Mouse (Mus musculus): Measurements from ENCODE around the gene 2810408A11Rik. TPM values are rescaled to one million over a fixed set of nuclear protein-coding genes. Genes with fewer than 3 reads are reported as not detected.
"Not testable (repeated sequence)": the region's sequence is repeated elsewhere in the genome, so short reads cannot be mapped to it uniquely, and the experiment has no call there.

2810408A11Rik gene
- polyA plus RNA-seq, 1 experiment from 2014 or later = 8.4 TPM

- Histone ChIP-seq H3K4me1 (peaks cover 19% of the 10 kb centered on the region), H3K9ac (no peak overlapping the region), H3K4me3 (no peak overlapping the region), H3K27ac (no peak overlapping the region), H3K9me3 (no peaks in the 10 kb centered on the region), H3K4me2 (no peak overlapping the region), H3K36me3 (no peaks in the 10 kb centered on the region), H3K27me3 (no peaks in the 10 kb centered on the region)
- WGBS = 69% methylated on average over 4 of the region's 4 CpGs
- ATAC-seq (ENCODE audit: insufficient number of reproducible peaks, low FRiP score, low TSS enrichment, low read depth) = no peak
Observed at GRCm38 (mm10) chr11:69872451-69872850, 28.3 kb downstream of the 2810408A11Rik start.

- no peak for ATAC-seq (ENCODE audit: insufficient number of reproducible peaks, low FRiP score, low TSS enrichment, low read depth)
- 83% methylated on average over 7 of the region's 7 CpGs for WGBS
- Histone ChIP-seq H3K4me2 (no peak overlapping the region), H3K27me3 (no peaks in the 10 kb centered on the region), H3K9ac (no peak overlapping the region), H3K4me1 (peaks cover 13% of the 10 kb centered on the region), H3K27ac (no peak overlapping the region), H3K4me3 (no peak overlapping the region), H3K9me3 (no peaks in the 10 kb centered on the region), H3K36me3 (no peaks in the 10 kb centered on the region)
Observed at GRCm38 (mm10) chr11:69871822-69872221, 29.0 kb downstream of the 2810408A11Rik start.

DNA sequence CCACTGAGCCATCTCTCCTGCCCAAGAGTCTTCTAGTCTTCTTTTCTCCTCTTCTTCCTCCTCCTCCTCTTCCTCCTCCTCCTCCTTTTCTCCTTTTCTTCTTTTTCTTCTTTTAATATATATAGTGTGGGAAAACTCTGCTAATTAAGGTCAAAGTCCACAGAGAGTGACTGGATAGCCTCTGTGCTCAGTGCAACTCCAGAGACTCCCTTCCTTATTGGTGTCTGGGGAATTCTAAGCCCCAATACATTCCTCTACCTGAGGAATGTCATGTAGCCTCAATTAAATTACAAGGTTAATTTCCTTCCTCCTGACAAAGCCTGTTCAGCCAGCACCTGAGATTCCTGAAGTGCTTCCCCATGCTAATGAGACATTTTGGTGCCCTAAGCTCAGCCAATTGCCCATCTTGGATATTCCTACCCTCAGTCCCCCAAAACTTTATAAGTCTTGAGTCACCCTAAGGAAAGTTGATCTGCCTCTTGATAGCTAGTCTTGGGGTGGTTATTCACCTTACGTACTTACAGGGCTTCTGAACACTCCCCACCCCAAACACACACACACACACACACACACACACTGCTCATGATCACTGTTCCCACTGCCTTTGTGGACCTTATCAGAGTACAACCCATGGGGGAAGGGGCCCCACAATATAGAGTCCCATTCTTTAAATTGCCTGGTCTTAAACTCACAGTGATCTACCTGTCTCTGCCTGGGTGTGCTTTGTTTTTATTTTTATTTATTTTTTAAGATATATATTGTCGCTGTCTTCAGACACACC, 30.3 kb downstream of the 2810408A11Rik start:
- H3K9ac ChIP-seq = no peak overlapping the region
- WGBS = 81% methylated on average over 2 of the region's 2 CpGs

GRCm38 (mm10) chr11:69867335-69867734, 33.5 kb downstream of the 2810408A11Rik start:
- Histone ChIP-seq H3K4me2 (no peak overlapping the region), H3K4me1 (peaks cover 4% of the 10 kb centered on the region; the same call in 1 of the 2 replicates), H3K9me3 (no peaks in the 10 kb centered on the region), H3K36me3 (no peaks in the 10 kb centered on the region), H3K27ac (no peak overlapping the region), H3K27me3 (no peaks in the 10 kb centered on the region), H3K9ac (no peak overlapping the region), H3K4me3 (no peak overlapping the region)
- 72% methylated on average over 9 of the region's 9 CpGs for WGBS
- ATAC-seq (ENCODE audit: insufficient number of reproducible peaks, low FRiP score, low TSS enrichment, low read depth) = no peak

More for the DNA sequence above, 30.3 kb downstream of the 2810408A11Rik start:
- no peaks in the 10 kb centered on the region for H3K36me3 ChIP-seq
- no peak for ATAC-seq (ENCODE audit: insufficient number of reproducible peaks, low FRiP score, low TSS enrichment, low read depth)
- H3K4me2 ChIP-seq = no peak overlapping the region
- H3K4me3 ChIP-seq = no peak overlapping the region
- H3K27me3 ChIP-seq = no peaks in the 10 kb centered on the region
- no peaks in the 10 kb centered on the region for H3K9me3 ChIP-seq
- 0 out of 2 replicates have a peak, but pooled peaks cover under 1% of the 10 kb centered on the region for H3K4me1 ChIP-seq
- no peak overlapping the region for H3K27ac ChIP-seq

DNA sequence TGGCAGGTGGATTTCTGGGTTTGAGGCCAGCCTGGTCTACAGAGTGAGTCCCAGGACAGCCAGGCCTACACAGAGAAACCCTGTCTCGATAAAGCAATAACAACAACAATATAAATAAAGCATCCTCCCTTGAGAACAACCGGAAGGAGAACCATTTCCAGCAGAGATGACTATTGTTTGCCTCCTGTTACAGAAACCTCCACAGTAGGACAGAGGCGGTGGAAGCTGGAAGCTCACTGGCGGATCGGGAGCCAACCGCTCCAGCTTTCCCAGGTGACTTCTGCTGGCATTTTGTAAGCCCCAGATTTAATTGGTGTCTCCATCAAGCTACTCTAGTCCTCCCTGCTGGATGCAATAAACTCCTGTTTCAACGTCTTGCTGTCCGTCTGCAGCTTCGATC, 35.2 kb downstream of the 2810408A11Rik start:
- Histone ChIP-seq H3K4me2 (no peak overlapping the region), H3K9me3 (no peaks in the 10 kb centered on the region), H3K36me3 (no peaks in the 10 kb centered on the region), H3K27me3 (no peaks in the 10 kb centered on the region), H3K27ac (no peak overlapping the region), H3K4me3 (no peak overlapping the region), H3K4me1 (peaks cover 4% of the 10 kb centered on the region; the same call in 1 of the 2 replicates), H3K9ac (no peak overlapping the region)
- WGBS = 78% methylated on average over 9 of the region's 9 CpGs
- no peak for ATAC-seq (ENCODE audit: insufficient number of reproducible peaks, low FRiP score, low TSS enrichment, low read depth)

- no peak for ATAC-seq (ENCODE audit: insufficient number of reproducible peaks, low FRiP score, low TSS enrichment, low read depth)
- no peaks in the 10 kb centered on the region for H3K9me3 ChIP-seq
- H3K9ac ChIP-seq = no peak overlapping the region
- peaks cover 4% of the 10 kb centered on the region; the same call in 1 of the 2 replicates for H3K4me1 ChIP-seq
- no peak overlapping the region for H3K4me3 ChIP-seq
- H3K27ac ChIP-seq = no peak overlapping the region
- peaks cover 7% of the 10 kb centered on the region; the same call in 1 of the 2 replicates for H3K27me3 ChIP-seq
- WGBS = 48% methylated on average over 8 of the region's 8 CpGs
- H3K4me2 ChIP-seq = no peak overlapping the region
- H3K36me3 ChIP-seq = no peaks in the 10 kb centered on the region
Observed at GRCm38 (mm10) chr11:69864138-69864860, 36.5 kb downstream of the 2810408A11Rik start.

DNA sequence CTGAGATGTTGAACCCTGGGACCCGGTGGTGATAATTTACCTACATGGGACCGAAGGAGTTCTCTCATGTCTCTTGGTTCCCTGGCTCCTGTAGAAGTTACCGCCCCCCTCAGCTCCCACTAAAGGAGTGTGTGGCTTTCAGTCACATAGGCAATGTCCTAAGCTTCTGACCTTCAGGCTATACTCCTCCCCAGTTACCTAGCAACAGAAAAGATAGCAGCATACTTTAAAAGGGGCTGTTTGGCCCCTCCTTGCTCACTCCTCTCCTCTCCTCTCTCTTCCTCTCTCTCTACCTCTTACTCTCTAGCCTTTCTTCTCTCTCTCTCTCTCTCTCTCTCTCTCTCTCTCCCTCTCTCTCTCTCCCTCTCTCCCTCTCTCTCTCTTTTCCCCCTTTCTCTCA, 37.1 kb downstream of the 2810408A11Rik start:
- not testable (repeated sequence) for H3K4me2 ChIP-seq; H3K9ac ChIP-seq; H3K36me3 ChIP-seq; ATAC-seq (ENCODE audit: insufficient number of reproducible peaks, low FRiP score, low TSS enrichment, low read depth); H3K4me3 ChIP-seq; H3K27ac ChIP-seq; H3K4me1 ChIP-seq; H3K9me3 ChIP-seq
- H3K27me3 ChIP-seq = peaks cover 13% of the 10 kb centered on the region
- 74% methylated on average over 3 of the region's 3 CpGs for WGBS

DNA sequence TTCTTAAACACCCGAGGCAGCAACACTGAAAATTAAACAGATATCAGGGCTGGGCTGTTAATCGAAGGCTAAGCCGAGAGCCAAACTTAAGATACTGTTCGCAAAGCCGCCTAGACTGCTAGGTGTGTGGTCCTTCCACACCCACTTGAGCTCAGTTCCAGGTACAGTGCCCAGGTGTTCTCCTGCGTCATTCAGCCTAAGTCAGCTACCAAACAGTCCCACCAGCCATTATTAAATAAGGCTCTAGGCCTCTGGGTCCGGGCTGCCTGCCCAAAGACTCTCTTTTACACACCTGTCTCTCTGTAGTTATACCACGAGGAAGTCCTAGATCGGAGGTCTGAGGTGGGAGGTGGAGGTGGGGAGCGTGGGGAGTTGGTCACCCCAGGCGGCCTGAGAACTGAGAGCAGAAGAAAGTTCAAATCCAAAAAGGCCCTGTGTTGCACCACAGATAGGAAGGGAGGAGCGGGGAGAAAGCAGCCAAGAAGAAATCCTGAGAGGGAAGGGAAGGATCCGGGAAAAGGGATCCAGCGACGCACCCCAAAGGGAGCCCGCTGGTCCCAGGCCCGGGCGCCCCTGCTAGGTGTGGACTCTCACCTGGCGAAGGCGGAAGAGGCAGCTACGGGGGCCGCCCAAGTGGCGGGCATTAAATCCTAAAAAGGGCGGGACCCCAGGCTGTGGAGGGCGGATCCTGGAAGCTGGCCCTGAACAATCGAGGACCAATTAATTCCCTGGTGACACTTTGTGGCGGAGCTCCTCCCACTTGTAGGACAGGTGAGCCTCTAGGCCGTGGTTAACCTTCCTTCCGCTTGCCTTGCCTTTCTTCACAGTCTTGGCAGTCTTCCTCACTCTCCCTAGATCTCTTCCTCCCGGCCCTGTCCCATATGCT, 42.4 kb downstream of the 2810408A11Rik start, which contains the start of gene Tnk1:
Gene Tnk1 (minus strand): TSS at position 618 of the 886 bp plus-strand sequence.
- Histone ChIP-seq H3K36me3 (no peaks in the 10 kb centered on the region), H3K4me1 (peaks cover 18% of the 10 kb centered on the region), H3K9ac (no peak within 1 kb of the TSS), H3K4me3 (peak within 1 kb of the TSS; percentile 24), H3K9me3 (no peaks in the 10 kb centered on the region), H3K27ac (peak within 1 kb of the TSS; percentile 34), H3K27me3 (peaks cover 31% of the 10 kb centered on the region), H3K4me2 (peak within 1 kb of the TSS; percentile 26)
- ATAC-seq (ENCODE audit: insufficient number of reproducible peaks, low FRiP score, low TSS enrichment, low read depth) = no peak
- WGBS = 19% methylated on average over 30 of the region's 30 CpGs

- WGBS = 23% methylated on average over 16 of the region's 16 CpGs
- Histone ChIP-seq H3K36me3 (peaks cover 20% of the 10 kb centered on the region), H3K27me3 (peaks cover 31% of the 10 kb centered on the region), H3K9me3 (no peaks in the 10 kb centered on the region), H3K4me1 (peaks cover 23% of the 10 kb centered on the region), H3K4me2 (peak overlapping the region; percentile 31), H3K4me3 (no peak overlapping the region), H3K27ac (no peak overlapping the region), H3K9ac (no peak overlapping the region)
- no peak for ATAC-seq (ENCODE audit: insufficient number of reproducible peaks, low FRiP score, low TSS enrichment, low read depth)
Observed at GRCm38 (mm10) chr11:69855347-69855746, 45.4 kb downstream of the 2810408A11Rik start.

GRCm38 (mm10) chr11:69854680-69855079, 46.1 kb downstream of the 2810408A11Rik start:
- no peak overlapping the region for H3K4me2 ChIP-seq
- H3K9ac ChIP-seq = no peak overlapping the region
- WGBS = 80% methylated on average over 10 of the region's 10 CpGs
- peaks cover 28% of the 10 kb centered on the region for H3K27me3 ChIP-seq
- no peak overlapping the region for H3K4me3 ChIP-seq
- peaks cover 26% of the 10 kb centered on the region for H3K36me3 ChIP-seq
- no peaks in the 10 kb centered on the region for H3K9me3 ChIP-seq
- ATAC-seq (ENCODE audit: insufficient number of reproducible peaks, low FRiP score, low TSS enrichment, low read depth) = no peak
- peaks cover 24% of the 10 kb centered on the region for H3K4me1 ChIP-seq
- no peak overlapping the region for H3K27ac ChIP-seq

GRCm38 (mm10) chr11:69853994-69854393, 46.8 kb downstream of the 2810408A11Rik start:
- ATAC-seq (ENCODE audit: insufficient number of reproducible peaks, low FRiP score, low TSS enrichment, low read depth) = no peak
- H3K27ac ChIP-seq = no peak overlapping the region
- WGBS = 65% methylated on average over 7 of the region's 7 CpGs
- no peak overlapping the region for H3K9ac ChIP-seq
- peaks cover 24% of the 10 kb centered on the region for H3K4me1 ChIP-seq
- H3K27me3 ChIP-seq = peaks cover 21% of the 10 kb centered on the region
- peaks cover 33% of the 10 kb centered on the region for H3K36me3 ChIP-seq
- no peaks in the 10 kb centered on the region for H3K9me3 ChIP-seq
- H3K4me3 ChIP-seq = no peak overlapping the region
- H3K4me2 ChIP-seq = no peak overlapping the region

All from limb, embryonic 15.5 days (tissue).